Mouse (Mus musculus) right cerebral cortex, adult 18-20 months (tissue): ENCODE results near the gene Gm9803.
"Not testable (repeated sequence)": the region's sequence is repeated elsewhere in the genome, so short reads cannot be mapped to it uniquely, and the experiment has no call there.

Experiments used
- DNase-seq: peaks from one replicate; pipeline ENCODE4 v3.0.0; 2022; ENCODE audit warnings: mixed read lengths

Gene Gm9803

DNA sequence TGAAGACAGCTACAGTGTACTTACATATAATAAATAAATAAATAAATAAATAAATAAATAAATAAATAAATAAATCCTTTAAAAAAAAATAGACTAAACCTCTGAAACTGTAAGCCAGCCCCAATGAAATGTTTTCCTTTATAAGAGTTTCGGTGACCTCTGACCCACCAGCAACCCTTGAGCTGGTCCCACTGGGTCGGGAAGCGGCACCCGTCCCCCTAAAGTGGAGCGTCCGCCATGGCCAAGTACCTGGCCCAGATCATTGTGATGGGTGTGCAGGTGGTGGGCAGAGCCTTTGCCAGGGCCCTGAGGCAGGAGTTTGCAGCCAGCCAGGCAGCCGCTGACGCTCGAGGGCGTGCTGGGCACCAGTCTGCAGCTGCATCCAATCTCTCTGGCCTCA lies at the start of gene Gm9803:
Gene Gm9803 (plus strand): TSS at position 154 of the 400 bp plus-strand sequence.
- not testable (repeated sequence) for DNase-seq

- DNase-seq, result no peak
Observed at GRCm38 (mm10) chr10:43475376-43475775, 48.5 kb upstream of the Gm9803 start.

GRCm38 (mm10) chr10:43477459-43477858 lies 46.4 kb upstream of the Gm9803 start:
- DNase-seq, result no peak

DNA sequence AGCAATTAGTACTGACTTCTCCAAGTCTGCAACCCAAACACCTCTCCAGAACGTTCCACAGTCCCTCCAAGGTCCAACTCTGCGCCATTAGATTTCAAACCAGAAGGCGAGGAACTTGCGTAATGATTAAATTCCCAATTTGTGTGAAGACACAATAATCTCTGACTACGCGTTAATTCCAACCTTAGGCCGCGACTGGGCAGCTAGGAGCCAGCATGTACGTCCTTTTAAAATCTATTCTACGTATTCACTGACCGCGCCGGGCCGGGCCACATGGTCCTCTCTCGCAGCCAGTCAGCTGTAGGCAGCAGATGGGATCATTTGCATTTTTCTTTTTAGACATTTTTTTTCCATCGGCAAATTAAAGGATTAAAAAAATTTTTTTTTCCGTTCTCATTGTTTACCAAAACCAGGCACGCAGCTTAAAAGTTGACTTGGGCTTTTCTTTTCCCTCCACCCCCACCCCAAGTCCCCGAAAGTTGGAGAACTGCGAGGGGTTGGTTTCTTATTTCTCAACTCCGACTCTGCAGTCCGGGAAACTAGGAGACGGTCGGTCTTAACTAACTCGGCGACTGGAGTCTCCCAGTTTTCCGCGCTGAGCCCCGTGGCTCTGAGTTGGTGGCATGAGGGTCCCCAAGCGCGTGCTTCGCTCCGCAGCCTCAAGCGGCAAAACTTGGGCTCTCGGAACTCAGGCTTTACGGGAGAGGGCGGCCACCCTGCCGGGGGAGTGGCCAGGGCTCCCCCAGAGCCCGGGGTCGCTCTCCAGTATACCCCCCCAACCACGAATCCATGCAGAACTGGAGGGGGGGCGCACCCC lies 45.8 kb upstream of the Gm9803 start:
- peak; percentile 45 for DNase-seq

DNA sequence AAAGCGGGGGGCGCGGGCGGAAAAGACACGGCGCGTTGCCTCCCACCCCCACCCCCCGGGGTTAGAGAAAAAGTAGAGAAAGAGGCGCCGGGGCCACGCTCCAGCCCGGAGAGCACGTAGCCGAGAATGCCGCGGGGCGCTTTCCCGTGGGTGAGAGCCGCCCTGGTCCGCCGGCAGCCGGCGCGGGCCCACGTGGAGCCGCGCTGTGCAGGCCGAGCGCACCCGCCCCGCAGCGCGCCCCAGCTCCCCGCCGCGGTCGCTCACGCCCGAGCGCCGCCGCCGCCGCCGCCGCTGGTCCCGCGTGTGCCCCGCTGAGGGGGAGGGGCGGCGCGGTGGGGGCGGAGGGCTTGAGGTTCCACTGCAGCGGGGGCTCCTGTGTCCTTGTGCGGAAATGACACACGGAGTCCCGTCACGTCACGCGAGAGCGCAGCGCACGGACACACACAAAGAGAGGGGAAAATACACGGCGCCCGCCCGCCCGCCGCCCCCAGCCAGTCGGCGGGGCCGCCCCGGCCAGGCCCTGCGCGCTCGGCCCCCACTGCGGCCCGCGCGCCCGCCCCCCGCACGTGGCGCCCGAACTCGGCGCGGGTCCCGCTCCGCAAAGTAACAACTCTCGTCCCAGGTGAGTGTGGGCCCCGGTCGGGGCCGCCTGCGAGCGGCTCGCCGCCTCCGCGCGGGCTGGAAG lies 45.0 kb upstream of the Gm9803 start, which contains the start of gene Bend3:
Gene Bend3 (plus strand): TSS at position 81 of the 685 bp plus-strand sequence.
- peak; percentile 54 for DNase-seq

GRCm38 (mm10) chr10:43479436-43480157 lies 44.3 kb upstream of the Gm9803 start:
- peak; percentile 78 for DNase-seq

DNA sequence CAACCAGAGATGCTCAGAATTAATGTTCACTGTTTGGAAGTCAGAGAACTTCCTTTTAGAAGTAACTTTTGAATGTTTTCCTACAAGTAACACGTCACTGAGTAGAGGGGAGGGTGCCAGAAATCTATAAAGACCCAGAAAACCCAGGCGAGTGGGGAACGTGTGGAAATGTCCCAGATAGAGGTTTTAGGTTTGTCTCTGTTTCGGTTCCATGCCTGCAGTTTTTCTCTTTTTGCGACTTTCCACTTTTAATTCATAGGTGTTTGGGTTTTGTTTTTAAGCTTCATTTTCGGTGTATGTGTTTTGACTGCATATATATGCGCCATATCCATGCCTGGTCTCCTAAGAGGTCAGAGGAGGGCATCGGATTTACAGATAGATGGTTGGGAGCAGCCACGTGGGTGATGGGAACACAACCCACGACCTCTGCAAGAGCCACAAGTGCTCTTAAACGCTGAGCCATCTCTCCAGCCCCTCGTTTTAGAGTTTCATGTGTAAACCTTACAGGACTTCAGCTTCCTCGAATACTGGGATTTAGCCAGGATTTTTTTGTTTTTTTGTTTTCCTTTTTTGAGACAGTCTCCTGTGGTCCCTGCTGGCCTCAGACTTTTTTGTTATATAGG lies 43.5 kb upstream of the Gm9803 start:
- no peak for DNase-seq

DNA sequence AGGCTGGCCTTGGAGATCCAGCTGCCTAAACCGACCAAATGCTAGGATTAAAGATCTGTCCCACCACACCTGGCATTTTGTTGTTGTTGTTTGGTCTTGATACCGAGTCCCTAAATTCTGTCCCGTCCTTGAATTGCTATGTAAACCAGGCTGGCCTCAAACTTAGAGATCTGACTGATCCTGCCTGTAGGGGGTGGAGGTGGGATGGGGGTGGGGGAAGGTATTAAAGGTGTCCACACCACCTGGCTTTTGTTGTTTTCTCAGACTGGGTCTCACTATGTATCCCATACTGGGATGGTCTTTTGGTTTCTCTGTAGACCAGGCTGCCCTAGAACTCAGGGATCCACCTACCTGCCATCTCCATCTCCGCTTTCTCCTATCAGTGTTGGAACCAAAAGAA lies 42.7 kb upstream of the Gm9803 start:
- no peak for DNase-seq

DNA sequence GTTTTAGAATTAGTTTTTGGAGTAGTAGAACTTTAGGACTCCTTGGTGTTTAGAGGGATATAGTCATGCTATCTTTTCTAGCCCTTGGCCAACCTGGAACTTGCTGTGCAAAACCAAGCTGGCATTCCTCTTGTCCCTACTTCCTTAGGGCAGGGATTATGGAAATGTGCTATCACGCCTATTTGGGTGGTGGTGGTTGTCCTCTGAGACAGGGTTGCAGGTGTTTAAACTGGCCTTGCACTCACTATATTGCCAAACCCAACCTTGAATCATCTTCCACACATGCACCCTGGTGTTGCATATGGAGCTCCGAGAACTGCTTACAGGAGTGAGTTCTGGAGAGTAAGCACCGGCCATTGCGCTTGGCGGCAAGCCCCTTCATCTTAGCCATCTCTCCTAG lies 41.9 kb upstream of the Gm9803 start:
- DNase-seq, result no peak

DNA sequence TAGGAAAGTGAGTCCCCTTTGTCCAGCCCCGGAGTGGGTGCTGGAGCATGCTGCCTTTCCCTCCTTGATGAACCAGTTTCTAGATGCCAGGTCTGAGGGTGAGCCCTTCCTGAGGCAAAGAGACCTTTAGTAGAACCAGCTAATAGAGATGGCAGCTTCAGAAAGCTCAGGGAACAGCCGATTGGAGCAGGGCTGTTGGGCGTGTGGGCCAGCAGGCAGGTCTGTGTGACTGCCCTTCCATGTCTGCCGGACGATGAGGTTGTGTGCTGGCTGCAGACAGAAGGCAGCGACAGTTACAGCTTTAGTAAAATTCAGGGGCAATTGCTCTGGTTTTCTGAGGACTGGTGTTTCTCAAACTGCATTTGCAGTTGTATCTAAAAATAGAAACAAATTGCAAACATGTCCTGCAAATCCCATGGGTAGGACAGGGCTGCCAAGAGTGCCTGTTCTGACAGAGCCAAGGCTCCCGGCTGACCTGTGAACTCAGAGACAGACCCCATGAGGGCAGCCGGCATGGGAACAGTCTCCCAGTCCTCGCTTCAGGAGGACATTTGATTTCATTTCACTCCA lies 40.4 kb upstream of the Gm9803 start:
- DNase-seq, result no peak

DNA sequence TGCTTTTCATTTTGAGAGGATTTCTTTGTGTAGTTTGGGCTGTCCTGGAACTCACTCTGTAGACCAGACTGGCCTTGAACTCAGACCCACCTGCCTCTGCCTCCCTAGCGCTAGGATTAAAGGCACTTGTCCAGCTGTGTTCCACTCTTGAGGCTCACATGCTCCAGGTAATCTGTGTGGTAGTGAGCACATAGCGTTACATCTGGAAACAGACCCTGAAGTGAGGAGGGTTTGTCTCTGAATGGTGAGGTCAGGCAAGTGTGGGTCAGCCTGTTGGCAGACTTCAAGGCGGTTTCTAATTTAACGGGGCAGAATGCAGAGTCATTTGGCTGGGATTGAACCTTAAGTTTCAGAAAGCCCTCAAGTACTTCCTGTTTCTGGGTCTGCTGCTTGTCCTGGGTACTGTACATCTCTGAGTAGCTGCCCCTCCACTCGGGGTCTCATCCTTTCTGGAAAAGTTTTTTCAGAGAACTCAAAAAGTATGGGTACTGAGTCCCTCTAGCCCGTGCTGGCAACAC lies 38.1 kb upstream of the Gm9803 start:
- DNase-seq, result no peak

GRCm38 (mm10) chr10:43487441-43488010 lies 36.4 kb upstream of the Gm9803 start:
- no peak for DNase-seq

DNA sequence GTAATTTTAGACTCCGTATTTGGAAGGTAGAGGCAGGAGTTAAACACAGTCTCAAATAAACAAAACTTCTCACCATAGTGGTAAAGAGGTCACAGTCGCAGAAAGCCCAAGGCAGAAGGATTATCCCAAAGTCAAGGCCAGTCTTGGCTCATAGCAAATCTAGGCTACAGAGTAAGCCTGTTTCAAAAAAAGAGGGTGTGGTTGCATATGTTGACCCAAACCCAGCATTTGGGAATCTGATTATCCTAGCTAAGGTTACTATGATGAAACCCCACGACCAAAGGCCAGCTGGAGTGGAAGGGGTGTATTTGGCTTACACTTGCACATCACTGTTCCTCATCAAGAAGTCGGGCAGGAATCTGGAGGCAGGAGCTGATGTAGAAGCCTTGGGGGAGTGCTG lies 35.6 kb upstream of the Gm9803 start:
- no peak for DNase-seq

GRCm38 (mm10) chr10:43489139-43489538 lies 34.7 kb upstream of the Gm9803 start:
- DNase-seq, result no peak

GRCm38 (mm10) chr10:43489550-43489949 lies 34.3 kb upstream of the Gm9803 start:
- DNase-seq, result no peak

DNA sequence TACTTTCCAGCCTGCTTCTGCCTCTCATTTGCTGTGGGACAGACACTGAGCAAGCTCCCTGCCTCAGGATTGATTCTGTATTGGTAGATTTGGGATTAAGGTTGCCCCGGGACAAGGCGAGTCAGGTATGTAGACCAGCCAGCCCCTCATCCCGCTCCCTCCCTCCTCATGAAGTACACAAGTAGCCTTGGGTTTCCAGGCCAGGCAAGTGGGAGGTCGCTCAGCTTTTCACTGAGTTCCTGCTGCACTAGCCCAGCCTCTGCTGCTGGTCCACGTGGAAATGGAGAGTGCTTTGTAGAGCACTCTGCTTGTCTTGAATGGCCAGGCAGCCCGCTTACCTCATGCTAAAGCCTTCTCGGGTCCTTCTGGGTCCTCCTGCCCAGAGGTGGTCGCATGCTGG lies 33.9 kb upstream of the Gm9803 start:
- DNase-seq, result no peak

- no peak for DNase-seq
Observed at GRCm38 (mm10) chr10:43490846-43491245, 33.0 kb upstream of the Gm9803 start.

GRCm38 (mm10) chr10:43502599-43502998 lies 21.3 kb upstream of the Gm9803 start:
- no peak for DNase-seq

DNA sequence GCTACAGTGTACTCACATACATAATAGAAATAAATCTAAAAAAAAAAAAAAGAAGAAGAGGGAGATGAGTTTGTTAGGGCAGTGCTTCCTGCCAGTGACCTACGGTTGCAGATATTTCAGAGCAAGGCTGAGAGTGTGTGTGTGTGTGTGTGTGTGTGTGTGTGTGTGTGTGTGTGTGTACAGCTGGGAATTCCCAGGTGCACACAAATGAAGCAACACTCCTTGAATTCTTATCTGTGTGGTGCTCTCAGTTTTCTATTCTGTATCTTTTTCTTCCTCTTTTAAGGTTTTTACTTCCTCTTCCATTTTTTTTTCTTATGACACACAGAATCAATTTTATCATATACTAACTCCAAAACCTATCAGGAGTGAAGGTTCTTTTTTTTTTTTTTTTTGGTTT lies 19.6 kb upstream of the Gm9803 start:
- no peak for DNase-seq

- DNase-seq, result no peak
Observed at GRCm38 (mm10) chr10:43507051-43507450, 16.8 kb upstream of the Gm9803 start.

DNA sequence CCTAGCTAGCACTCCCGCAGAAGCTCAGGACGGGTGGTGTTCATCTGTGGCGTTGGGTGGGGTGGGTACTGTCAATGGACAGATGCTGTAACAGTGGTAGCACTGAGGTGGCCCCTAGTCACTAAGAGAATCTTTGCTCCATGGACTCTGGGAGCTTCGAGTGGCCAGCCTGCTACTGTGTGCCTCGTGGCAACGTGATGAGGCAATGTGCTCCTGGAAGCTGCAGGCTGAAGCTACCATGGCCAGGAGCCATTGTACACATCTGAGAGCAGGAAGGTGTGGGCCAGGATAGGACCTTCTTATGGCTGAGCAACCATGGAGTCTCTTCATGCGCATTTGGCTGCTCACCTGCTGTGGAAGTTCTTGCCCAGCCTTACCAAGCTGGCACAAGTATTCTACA lies 14.7 kb upstream of the Gm9803 start:
- DNase-seq, result no peak

DNA sequence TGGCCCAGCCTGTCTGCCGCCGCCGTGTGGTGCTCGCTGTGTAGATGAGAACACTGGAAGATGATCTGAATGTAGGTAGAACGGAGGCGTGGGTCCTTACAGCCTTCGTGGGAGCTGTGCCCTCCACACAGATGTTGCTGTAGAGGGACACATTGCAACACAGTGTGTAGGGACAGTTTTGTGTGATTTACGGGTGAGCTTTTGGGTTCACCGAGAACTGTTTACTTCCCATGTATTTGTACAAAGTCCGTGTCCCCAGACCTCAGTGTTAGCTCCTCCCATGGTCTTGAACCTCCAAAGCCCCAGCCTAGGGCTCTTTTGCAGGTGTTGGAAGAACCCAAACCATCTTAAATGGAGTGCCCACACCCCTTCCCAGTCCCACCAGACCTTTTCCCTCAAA lies 10.9 kb upstream of the Gm9803 start:
- DNase-seq, result no peak
